Mouse (Mus musculus): ENCODE measurements at regions not wholly inside any gene's neighbourhood (a gene's known extent, or its start where the extent isn't known, plus 50 kb on each side); places are given as distances from the start of the nearest gene placed in this dataset.
"Not testable (repeated sequence)": the region's sequence is repeated elsewhere in the genome, so short reads cannot be mapped to it uniquely, and the experiment has no call there.

DNA sequence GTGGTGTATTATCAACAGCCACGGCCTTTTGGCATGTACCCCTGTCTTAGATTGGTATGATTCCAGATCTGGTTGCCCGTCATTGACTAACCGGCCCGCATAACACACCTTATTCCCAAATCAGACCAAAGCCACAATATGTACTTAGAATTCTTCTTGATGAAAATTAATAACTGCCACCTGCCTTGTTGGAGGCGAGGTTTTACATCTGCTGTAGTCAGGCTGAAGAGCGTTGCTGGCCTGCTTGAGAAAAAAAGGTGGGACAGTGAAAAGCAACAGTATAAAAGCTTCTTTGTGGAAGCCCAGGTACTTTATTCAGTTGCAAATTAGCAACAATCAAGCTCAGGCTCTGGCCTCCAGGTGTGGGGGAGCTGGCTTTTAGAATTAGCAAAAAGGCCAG, 223.6 kb upstream of the Car8 start:
- not testable (repeated sequence) for H3K4me2 ChIP-seq; H3K4me1 ChIP-seq; H3K9ac ChIP-seq; ATAC-seq; H3K27me3 ChIP-seq; H3K27ac ChIP-seq; H3K4me3 ChIP-seq; H3K36me3 ChIP-seq (ENCODE audit: poor library complexity, severe bottlenecking); H3K9me3 ChIP-seq (replicated peaks)
- 90% methylated on average over 6 of the region's 6 CpGs for WGBS

DNA sequence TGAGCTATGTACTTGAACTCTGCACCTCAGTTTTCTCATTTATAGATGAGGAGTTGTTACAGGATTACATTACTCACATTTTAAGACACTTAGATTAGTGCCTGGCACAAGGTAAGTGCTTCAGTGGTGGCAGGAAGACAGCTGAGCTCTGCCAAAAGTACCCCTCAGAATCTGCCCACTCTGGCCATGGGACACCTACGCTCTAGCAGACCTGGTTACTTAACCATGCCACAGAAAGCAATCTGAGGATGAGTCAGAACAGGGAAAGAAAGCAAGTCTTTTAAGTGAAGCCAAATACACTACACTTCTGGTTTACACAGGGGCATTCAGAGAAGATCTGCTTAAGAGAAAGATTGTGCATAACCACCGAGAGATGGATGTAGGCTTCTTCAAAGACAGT, 215.5 kb upstream of the Car8 start:
- Histone ChIP-seq H3K27me3 (no peaks in the 10 kb centered on the region), H3K9ac (no peak overlapping the region), H3K4me3 (no peak overlapping the region), H3K4me2 (no peak overlapping the region), H3K9me3 (replicated peaks) (no peaks in the 10 kb centered on the region; the same call in 1 of the 2 replicates), H3K36me3 (ENCODE audit: poor library complexity, severe bottlenecking) (no peaks in the 10 kb centered on the region), H3K4me1 (no peaks in the 10 kb centered on the region), H3K27ac (no peak overlapping the region)
- 96% methylated on average over 2 of the region's 2 CpGs for WGBS
- no peak for ATAC-seq

DNA sequence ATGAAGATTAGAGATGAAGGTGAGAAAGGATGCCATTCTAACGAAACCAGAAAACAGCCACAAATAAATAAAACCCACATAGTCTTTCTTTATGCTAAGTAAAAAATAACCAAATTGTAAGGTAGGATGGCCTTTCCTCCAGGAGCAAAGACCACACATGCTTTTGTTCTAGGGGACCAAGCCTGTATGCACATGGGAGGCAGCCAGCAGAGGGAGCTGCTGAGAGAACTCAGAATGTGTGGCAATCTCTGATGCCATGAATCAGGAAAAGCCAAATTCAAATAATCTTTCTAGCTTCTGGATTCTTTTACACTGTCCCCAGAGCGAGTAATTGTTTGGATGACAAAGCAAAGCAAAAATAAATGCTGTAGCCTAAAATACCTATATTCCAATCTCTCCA, 193.6 kb upstream of the Car8 start:
- no peak for ATAC-seq
- no peaks in the 10 kb centered on the region for H3K27me3 ChIP-seq
- no peak overlapping the region for H3K4me3 ChIP-seq
- H3K36me3 ChIP-seq (ENCODE audit: poor library complexity, severe bottlenecking): no peaks in the 10 kb centered on the region
- peaks cover 9% of the 10 kb centered on the region; the same call in 1 of the 2 replicates for H3K4me1 ChIP-seq
- no peaks in the 10 kb centered on the region for H3K9me3 ChIP-seq (replicated peaks)
- H3K9ac ChIP-seq: no peak overlapping the region
- H3K27ac ChIP-seq: no peak overlapping the region
- 61% methylated on average over 2 of the region's 2 CpGs for WGBS
- no peak overlapping the region for H3K4me2 ChIP-seq

DNA sequence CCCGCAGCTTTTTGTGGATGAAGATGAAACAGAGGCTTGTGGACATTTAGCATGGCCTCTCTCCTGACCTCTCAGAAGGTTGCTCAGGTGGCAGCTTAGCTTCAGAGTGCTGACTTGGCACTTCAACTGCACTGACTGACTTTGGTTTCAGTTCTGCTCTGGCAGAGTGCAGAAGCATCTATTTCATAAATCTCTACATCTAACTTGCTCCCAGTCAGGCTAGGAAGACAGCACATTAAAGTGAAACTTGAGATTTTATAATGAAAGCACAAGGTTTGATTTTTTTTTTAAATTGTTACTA, 192.1 kb upstream of the Car8 start:
- H3K27me3 ChIP-seq: no peaks in the 10 kb centered on the region
- no peaks in the 10 kb centered on the region for H3K36me3 ChIP-seq (ENCODE audit: poor library complexity, severe bottlenecking)
- no peak overlapping the region for H3K27ac ChIP-seq
- no peak overlapping the region for H3K4me2 ChIP-seq
- H3K9ac ChIP-seq: no peak overlapping the region
- 22% methylated on average over 1 of the region's 1 CpGs for WGBS
- ATAC-seq: no peak
- H3K4me3 ChIP-seq: no peak overlapping the region
- H3K9me3 ChIP-seq (replicated peaks): no peaks in the 10 kb centered on the region
- H3K4me1 ChIP-seq: peaks cover 9% of the 10 kb centered on the region; the same call in 1 of the 2 replicates

DNA sequence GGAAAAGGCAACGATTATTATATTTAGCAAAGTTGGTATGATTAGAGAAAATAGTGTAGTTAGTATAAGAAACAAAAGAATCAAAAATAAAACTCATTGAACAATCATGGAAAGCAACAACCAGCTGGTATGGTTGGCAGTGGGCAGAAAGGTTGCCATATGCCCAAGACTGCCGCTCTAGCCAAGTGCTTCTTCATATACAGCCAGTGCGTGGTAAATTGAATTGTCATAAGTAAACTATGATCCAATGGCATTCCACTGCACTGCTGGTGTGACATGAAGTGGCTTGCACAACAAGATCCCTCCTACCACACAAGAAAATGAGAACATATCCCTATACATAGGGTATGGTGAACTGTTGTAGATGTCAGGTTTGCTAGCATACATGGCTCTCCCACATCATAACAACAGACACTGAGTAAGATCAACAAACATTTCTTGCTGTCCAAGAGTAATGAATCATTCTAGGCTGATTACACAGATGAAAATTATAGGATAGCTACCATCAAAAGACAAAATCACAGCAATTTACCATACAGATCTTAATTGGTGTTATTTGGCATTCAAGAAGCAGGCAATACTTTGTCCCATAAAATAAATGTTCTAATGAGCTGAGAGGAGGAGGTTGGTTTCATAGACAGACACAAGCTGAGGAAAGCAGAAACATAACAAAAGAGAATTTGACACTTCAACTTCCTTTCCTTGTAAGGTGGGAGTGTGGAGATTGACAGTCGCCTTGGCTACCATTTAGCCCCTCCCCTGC, 191.6 kb upstream of the Car8 start:
- H3K4me3 ChIP-seq: no peak overlapping the region
- 74% methylated on average over 4 of the region's 4 CpGs for WGBS
- H3K27me3 ChIP-seq: no peaks in the 10 kb centered on the region
- H3K36me3 ChIP-seq (ENCODE audit: poor library complexity, severe bottlenecking): no peaks in the 10 kb centered on the region
- no peak overlapping the region for H3K27ac ChIP-seq
- H3K9ac ChIP-seq: no peak overlapping the region
- H3K9me3 ChIP-seq (replicated peaks): no peaks in the 10 kb centered on the region
- peak; percentile 64 for ATAC-seq
- H3K4me1 ChIP-seq: peaks cover 9% of the 10 kb centered on the region; the same call in 1 of the 2 replicates
- no peak overlapping the region for H3K4me2 ChIP-seq

DNA sequence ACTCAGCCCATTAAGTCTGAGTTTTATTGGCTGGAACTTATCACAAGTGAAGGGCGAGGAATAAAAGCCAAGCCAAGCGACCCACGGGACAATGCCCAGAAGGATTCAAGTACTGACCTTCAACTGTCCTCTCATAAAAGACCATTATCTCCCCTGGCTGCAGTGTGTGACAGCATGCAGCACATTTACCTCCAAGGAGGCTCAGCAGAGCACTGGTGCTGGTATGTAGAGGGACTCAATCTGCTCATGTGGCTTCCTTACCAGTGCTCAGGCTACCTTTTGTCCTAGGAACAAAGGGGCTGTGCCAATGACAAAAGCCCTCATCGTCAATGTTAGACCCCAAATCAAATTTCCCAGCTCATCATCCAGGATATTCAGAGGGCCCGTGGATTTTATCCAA, 190.9 kb upstream of the Car8 start:
- Histone ChIP-seq H3K9me3 (replicated peaks) (no peaks in the 10 kb centered on the region), H3K4me1 (peaks cover 9% of the 10 kb centered on the region; the same call in 1 of the 2 replicates), H3K36me3 (ENCODE audit: poor library complexity, severe bottlenecking) (no peaks in the 10 kb centered on the region), H3K9ac (no peak overlapping the region), H3K4me2 (no peak overlapping the region), H3K4me3 (no peak overlapping the region), H3K27ac (no peak overlapping the region), H3K27me3 (no peaks in the 10 kb centered on the region)
- WGBS: 48% methylated on average over 5 of the region's 5 CpGs
- no peak for ATAC-seq

DNA sequence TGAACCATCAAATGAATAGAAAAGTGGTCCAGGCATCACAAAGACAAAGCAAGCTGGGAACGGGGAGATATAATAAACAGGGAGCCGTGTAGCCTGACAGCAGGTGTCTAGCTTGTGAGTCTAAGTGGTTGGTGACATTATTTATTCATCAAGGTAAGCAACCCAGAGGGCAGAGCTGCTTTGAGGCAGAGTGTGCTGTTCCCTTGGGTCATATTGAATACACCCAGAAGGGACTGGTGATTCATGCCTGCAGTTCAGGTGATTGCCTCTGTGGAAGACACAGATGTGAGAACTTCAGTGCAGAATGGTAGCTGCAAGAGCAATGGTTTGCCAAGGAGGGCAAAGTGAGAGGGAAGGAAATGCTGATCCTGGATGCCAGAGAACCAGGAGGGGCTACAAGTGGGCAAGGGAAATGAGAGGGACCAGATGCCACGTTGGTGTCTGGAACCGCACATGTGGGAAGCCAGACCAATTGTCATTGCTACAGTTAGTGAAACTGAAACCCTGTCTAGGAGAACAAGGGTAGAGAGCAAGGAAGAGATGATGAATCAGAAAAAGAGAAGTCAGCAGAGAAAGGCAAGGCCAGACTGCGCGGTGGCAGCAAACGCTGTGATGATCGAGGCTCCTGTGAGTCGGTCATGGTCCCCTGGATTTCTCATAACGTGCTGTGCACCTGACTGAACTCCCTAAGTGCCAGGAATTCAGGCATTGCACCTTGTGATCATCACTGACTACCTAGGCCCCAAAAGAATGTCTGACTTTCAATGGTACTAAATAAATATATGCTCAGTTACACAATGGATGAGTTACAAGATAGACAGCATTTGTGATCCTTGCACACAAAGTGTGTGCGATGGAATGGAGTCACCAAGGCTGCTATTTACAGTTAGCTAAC, 190.0 kb upstream of the Car8 start:
- Histone ChIP-seq H3K27ac (no peak overlapping the region), H3K4me2 (no peak overlapping the region), H3K4me1 (peaks cover 9% of the 10 kb centered on the region; the same call in 1 of the 2 replicates), H3K9me3 (replicated peaks) (no peaks in the 10 kb centered on the region), H3K27me3 (no peaks in the 10 kb centered on the region), H3K4me3 (no peak overlapping the region), H3K36me3 (ENCODE audit: poor library complexity, severe bottlenecking) (no peaks in the 10 kb centered on the region), H3K9ac (no peak overlapping the region)
- 84% methylated on average over 11 of the region's 11 CpGs for WGBS
- no peak for ATAC-seq

DNA sequence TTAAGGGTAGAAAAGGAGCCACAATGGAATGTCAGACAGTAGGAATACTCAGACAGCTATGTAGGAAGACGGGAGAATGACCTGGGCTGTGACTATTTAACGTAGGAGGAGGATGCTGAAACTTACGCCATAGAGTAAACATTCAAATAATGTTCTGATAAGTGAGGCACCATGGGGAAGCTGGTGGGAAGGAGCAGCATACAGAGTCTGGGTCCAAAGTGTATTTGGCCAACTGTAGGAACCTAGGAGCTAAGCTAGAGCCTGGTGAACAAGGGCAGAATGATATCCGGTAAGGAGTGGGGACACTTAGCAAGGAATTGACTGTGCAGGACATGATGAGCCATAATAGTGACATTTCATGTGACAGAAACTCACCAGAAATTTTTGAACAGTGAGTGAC, 189.0 kb upstream of the Car8 start:
- peaks cover 15% of the 10 kb centered on the region for H3K4me1 ChIP-seq
- no peak overlapping the region for H3K4me3 ChIP-seq
- ATAC-seq: no peak
- 85% methylated on average over 4 of the region's 4 CpGs for WGBS
- H3K9me3 ChIP-seq (replicated peaks): no peaks in the 10 kb centered on the region
- no peaks in the 10 kb centered on the region for H3K36me3 ChIP-seq (ENCODE audit: poor library complexity, severe bottlenecking)
- no peak overlapping the region for H3K27ac ChIP-seq
- no peak overlapping the region for H3K9ac ChIP-seq
- H3K27me3 ChIP-seq: no peaks in the 10 kb centered on the region
- H3K4me2 ChIP-seq: no peak overlapping the region

DNA sequence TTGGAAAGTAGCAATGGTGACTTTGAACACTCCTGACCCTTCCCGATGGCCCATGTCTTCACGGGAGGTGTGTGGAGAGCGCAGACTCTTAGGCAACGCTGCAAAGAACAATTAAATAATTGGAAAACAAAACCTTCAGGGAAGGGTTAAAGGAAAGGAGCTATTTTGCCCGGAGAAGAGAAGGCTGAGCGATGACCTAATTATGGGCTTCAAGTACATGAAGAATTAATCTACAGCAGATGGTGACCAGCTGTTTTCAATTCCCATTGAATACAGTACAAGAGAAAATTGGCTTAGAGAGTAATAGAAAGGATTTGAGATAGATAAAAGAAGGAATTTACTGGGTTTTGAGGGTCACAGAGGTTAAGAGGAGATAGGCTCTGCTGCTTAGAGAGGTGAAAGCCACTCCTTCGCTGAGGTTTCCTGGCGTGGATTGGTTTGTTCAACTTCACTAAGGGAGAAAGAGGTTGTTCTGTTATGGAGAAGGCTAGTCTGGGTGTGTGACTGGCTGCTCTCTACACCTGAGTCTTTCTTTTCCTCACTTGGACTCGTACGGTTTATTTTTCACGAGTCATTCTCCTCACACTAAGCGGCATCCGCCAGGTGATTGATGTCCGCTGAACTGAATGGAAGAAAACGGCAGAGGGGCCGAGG, 184.7 kb upstream of the Car8 start:
- Histone ChIP-seq H3K9ac (no peak overlapping the region), H3K4me2 (no peak overlapping the region), H3K27ac (no peak overlapping the region), H3K36me3 (ENCODE audit: poor library complexity, severe bottlenecking) (no peaks in the 10 kb centered on the region), H3K9me3 (replicated peaks) (no peaks in the 10 kb centered on the region), H3K4me3 (no peak overlapping the region), H3K27me3 (no peaks in the 10 kb centered on the region), H3K4me1 (peaks cover 6% of the 10 kb centered on the region; the same call in 1 of the 2 replicates)
- peak; percentile 13; the same call in 1 of the 2 replicates for ATAC-seq
- WGBS: 58% methylated on average over 16 of the region's 16 CpGs

DNA sequence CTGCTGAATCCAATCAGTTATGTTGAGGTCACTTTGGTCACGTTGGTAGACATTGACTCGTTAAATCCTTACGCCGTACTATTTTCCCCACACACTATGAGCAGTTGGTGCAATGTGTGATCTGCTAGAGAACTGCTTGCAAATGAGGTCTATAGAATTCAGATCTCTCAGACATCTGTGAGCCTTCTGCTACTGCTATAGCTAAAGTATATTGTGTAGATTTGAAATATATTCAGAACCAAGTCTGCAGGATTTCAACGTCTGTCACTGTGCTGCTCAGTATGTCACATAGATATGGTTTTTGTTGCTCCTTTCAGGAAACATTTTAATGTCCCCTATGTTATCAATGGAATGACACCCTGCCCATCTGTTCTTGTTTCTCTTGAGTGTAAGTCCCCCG, 182.4 kb upstream of the Car8 start:
- Histone ChIP-seq H3K4me2 (no peak overlapping the region), H3K9me3 (replicated peaks) (no peaks in the 10 kb centered on the region), H3K4me3 (no peak overlapping the region), H3K27me3 (no peaks in the 10 kb centered on the region), H3K9ac (no peak overlapping the region), H3K36me3 (ENCODE audit: poor library complexity, severe bottlenecking) (no peaks in the 10 kb centered on the region), H3K27ac (0 out of 2 replicates have a peak overlapping the region, but pooled peaks have one; percentile 32), H3K4me1 (peaks cover 13% of the 10 kb centered on the region; the same call in 1 of the 2 replicates)
- WGBS: 71% methylated on average over 6 of the region's 6 CpGs
- ATAC-seq: peak; percentile 82

DNA sequence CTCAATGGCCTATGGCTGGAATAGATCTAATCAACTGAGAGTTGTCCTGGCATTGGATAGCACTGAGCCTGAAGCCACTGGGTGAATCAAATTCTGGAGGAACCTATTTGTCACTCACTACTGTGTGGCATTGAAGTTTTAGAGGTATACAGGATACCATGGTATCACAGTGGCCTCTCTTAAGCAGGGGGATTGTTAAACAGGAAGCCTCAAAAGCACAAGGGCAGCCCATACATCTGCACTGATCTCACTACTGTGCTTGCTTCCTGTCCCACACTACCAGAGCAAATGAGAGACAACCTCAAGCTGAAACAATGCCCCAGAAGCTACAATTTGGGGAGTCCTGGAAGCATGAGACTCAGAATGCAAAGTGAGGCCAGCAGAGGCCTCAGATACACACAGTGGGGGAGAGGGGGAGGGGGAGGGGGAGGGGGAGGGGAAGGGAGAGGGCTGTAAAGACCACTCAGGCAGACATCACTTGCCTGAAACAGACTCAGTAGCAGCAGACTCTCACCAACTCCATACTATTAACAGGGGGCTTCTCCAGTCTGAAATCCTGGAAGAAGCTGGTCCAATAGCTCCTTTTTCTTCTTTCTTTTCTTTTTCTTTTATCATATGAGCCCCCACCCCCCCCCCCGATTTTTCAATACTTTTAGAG, 179.7 kb upstream of the Car8 start:
- H3K4me1 ChIP-seq: peaks cover 10% of the 10 kb centered on the region; the same call in 1 of the 2 replicates
- 33% methylated on average over 1 of the region's 1 CpGs for WGBS

More for the DNA sequence above, 179.7 kb upstream of the Car8 start:
- Histone ChIP-seq H3K4me3 (no peak overlapping the region), H3K4me2 (no peak overlapping the region), H3K36me3 (ENCODE audit: poor library complexity, severe bottlenecking) (no peaks in the 10 kb centered on the region), H3K9ac (no peak overlapping the region), H3K27me3 (no peaks in the 10 kb centered on the region), H3K27ac (no peak overlapping the region), H3K9me3 (replicated peaks) (no peaks in the 10 kb centered on the region)
- no peak for ATAC-seq
